Mouse (Mus musculus): ENCODE measurements around the gene Maff. TPM values are rescaled to one million over a fixed set of nuclear protein-coding genes. Genes with fewer than 3 reads are reported as not detected.

Gene Maff
- polyA plus RNA-seq, 1 experiment: 0.55 TPM

DNA sequence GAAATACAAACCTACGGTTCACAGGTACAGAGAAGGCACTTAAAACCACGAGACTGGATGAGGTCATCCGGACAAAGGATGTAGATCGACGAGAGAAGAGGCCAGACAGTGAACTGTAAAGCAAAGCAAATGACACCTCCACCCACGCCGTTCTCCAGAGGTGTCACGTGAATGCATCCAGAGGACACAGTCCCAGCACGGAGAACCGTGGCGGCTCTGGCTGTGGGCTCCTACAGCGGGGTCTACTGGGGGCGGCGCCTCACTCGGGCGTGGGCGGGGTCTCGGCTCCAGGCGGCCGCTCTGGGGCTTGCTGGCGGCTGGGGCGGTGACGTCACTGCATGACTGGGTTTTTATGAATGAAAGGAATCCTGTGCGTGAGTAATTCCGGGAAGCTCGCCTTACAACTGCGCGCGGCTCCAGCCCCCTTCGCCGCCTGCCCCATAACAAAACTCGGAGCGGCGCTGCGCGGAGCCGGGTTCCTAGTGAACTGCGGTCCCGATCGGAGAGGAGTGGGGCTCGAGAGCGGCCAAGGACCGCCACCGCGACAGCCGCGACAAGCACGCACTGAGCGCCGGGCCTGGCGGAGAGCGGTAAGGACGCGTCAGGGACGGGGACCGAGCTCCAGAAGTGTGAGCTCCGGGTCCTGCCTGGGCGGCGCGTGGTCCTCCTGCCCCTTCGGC is 884 bp downstream of the Maff start:
- peaks cover 21% of the 10 kb centered on the region for H3K4me1 ChIP-seq (ENCODE audit: control insufficient read depth)
- H3K4me3 ChIP-seq (replicated peaks): peak overlapping the region; percentile 71
- no peak for TF ChIP-seq TAL1 (IDR thresholded peaks at IDR 0.05; ENCODE audit: low read length)
- H3K27me3 ChIP-seq (ENCODE audit: control insufficient read depth): peaks cover 47% of the 10 kb centered on the region
- no peaks in the 10 kb centered on the region for H3K36me3 ChIP-seq (ENCODE audit: control insufficient read depth)
- no peaks in the 10 kb centered on the region for H3K9me3 ChIP-seq (ENCODE audit: control insufficient read depth, low read length)

GRCm38 (mm10) chr15:79347845-79348506 is 1.6 kb downstream of the Maff start:
- TF ChIP-seq GATA1 (IDR thresholded peaks at IDR 0.05; ENCODE audit: low read length): no peak
- TF ChIP-seq TAL1 (IDR thresholded peaks at IDR 0.05; ENCODE audit: low read length): no peak
- peak overlapping the region; percentile 71 for H3K4me3 ChIP-seq (replicated peaks)
- no peaks in the 10 kb centered on the region for H3K36me3 ChIP-seq (ENCODE audit: control insufficient read depth)
- H3K4me1 ChIP-seq (ENCODE audit: control insufficient read depth): peaks cover 21% of the 10 kb centered on the region
- H3K9me3 ChIP-seq (ENCODE audit: control insufficient read depth, low read length): no peaks in the 10 kb centered on the region
- peaks cover 47% of the 10 kb centered on the region for H3K27me3 ChIP-seq (ENCODE audit: control insufficient read depth)

DNA sequence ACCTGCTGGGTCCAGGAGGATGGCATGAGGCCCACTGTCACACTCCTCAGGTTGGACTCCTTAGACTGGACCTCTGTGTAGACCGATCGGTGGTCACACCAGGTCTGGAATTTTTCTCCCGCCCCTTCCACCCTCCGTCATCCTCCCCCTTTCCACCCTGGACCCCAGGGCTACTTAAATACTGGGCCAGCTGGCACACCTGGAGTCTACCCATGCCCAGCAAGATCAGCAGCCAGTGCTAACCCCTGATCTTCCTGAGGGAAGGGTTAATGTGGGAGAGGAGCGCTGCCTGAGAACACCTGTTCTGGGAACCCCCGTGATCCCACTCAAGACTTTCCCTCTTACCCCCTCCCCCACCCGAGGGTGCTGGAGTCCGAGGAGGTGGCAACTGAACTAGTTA is 2.2 kb downstream of the Maff start:
- Histone ChIP-seq H3K4me3 (replicated peaks) (peak overlapping the region; percentile 71), H3K4me1 (ENCODE audit: control insufficient read depth) (peaks cover 21% of the 10 kb centered on the region), H3K27me3 (ENCODE audit: control insufficient read depth) (peaks cover 47% of the 10 kb centered on the region)

GRCm38 (mm10) chr15:79350866-79351265 is 4.4 kb downstream of the Maff start:
- H3K4me1 ChIP-seq (ENCODE audit: control insufficient read depth): peaks cover 21% of the 10 kb centered on the region
- TF ChIP-seq TAL1 (IDR thresholded peaks at IDR 0.05; ENCODE audit: low read length) (no peak), GATA1 (IDR thresholded peaks at IDR 0.05; ENCODE audit: low read length) (no peak)
- no peak overlapping the region for H3K4me3 ChIP-seq (replicated peaks)

More for the DNA sequence above, 2.2 kb downstream of the Maff start:
- Histone ChIP-seq H3K36me3 (ENCODE audit: control insufficient read depth) (no peaks in the 10 kb centered on the region), H3K9me3 (ENCODE audit: control insufficient read depth, low read length) (no peaks in the 10 kb centered on the region)
- TF ChIP-seq GATA1 (IDR thresholded peaks at IDR 0.05; ENCODE audit: low read length) (no peak), TAL1 (IDR thresholded peaks at IDR 0.05; ENCODE audit: low read length) (no peak)

GRCm38 (mm10) chr15:79351331-79351767 is 4.9 kb downstream of the Maff start:
- Histone ChIP-seq H3K4me1 (ENCODE audit: control insufficient read depth) (peaks cover 21% of the 10 kb centered on the region), H3K4me3 (replicated peaks) (no peak overlapping the region), H3K9me3 (ENCODE audit: control insufficient read depth, low read length) (no peaks in the 10 kb centered on the region), H3K27me3 (ENCODE audit: control insufficient read depth) (peaks cover 47% of the 10 kb centered on the region), H3K36me3 (ENCODE audit: control insufficient read depth) (no peaks in the 10 kb centered on the region)
- TF ChIP-seq GATA1 (IDR thresholded peaks at IDR 0.05; ENCODE audit: low read length) (no peak), TAL1 (IDR thresholded peaks at IDR 0.05; ENCODE audit: low read length) (no peak)

More at GRCm38 (mm10) chr15:79350866-79351265, 4.4 kb downstream of the Maff start:
- Histone ChIP-seq H3K27me3 (ENCODE audit: control insufficient read depth) (peaks cover 47% of the 10 kb centered on the region), H3K9me3 (ENCODE audit: control insufficient read depth, low read length) (no peaks in the 10 kb centered on the region), H3K36me3 (ENCODE audit: control insufficient read depth) (no peaks in the 10 kb centered on the region)

DNA sequence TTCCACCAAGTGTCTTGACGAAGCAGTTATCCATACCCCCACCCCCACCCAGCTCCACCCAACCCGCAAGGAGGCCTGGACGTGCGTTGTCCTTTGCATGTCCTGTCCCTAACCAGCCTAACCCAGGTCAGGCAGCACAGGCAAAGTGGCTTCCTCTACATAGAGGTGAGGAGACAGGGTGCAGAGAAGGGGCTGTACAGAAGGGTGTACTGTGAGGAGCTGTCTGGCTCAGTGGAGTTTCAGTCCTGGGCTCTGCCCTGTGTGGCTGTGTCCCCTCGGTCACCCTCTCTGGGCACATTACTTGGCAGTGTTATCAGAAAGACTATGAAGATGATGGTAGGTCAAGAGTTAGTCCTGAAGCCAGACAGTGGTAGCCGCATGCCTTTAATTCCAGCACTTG is 6.1 kb downstream of the Maff start:
- Histone ChIP-seq H3K4me3 (replicated peaks) (no peak overlapping the region), H3K4me1 (ENCODE audit: control insufficient read depth) (peaks cover 20% of the 10 kb centered on the region), H3K27me3 (ENCODE audit: control insufficient read depth) (peaks cover 47% of the 10 kb centered on the region), H3K9me3 (ENCODE audit: control insufficient read depth, low read length) (no peaks in the 10 kb centered on the region), H3K36me3 (ENCODE audit: control insufficient read depth) (no peaks in the 10 kb centered on the region)
- TF ChIP-seq TAL1 (IDR thresholded peaks at IDR 0.05; ENCODE audit: low read length) (no peak), GATA1 (IDR thresholded peaks at IDR 0.05; ENCODE audit: low read length) (no peak)

- H3K27me3 ChIP-seq (ENCODE audit: control insufficient read depth): peaks cover 45% of the 10 kb centered on the region
- H3K4me1 ChIP-seq (ENCODE audit: control insufficient read depth): peaks cover 8% of the 10 kb centered on the region
- H3K9me3 ChIP-seq (ENCODE audit: control insufficient read depth, low read length): no peaks in the 10 kb centered on the region
- no peaks in the 10 kb centered on the region for H3K36me3 ChIP-seq (ENCODE audit: control insufficient read depth)
- no peak for TF ChIP-seq TAL1 (IDR thresholded peaks at IDR 0.05; ENCODE audit: low read length)
- no peak for TF ChIP-seq GATA1 (IDR thresholded peaks at IDR 0.05; ENCODE audit: low read length)
- H3K4me3 ChIP-seq (replicated peaks): no peak overlapping the region
These were observed 7.4 kb downstream of the Maff start for GRCm38 (mm10) chr15:79353690-79354305.

DNA sequence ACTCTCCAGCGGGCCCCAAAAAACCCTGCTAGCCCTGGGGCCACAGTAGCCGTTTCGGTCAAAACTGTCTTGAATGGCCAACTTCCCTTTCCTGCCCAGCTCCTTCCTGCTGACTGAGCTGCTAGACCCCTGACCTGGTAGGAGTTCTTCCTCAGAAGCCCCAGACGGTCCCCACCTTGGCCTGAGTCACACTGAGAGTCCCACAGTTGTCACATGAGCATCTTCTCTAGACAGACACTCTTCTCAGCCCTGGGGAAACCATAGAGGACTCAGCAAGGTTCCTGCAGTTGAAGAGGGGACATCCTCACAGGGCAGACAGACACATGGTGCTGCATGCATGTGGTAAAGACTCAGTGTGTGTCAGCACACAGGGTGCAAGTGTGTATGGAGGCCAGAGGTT is 8.2 kb downstream of the Maff start:
- H3K36me3 ChIP-seq (ENCODE audit: control insufficient read depth): no peaks in the 10 kb centered on the region
- peaks cover 40% of the 10 kb centered on the region for H3K27me3 ChIP-seq (ENCODE audit: control insufficient read depth)
- peaks cover 7% of the 10 kb centered on the region for H3K4me1 ChIP-seq (ENCODE audit: control insufficient read depth)
- no peaks in the 10 kb centered on the region for H3K9me3 ChIP-seq (ENCODE audit: control insufficient read depth, low read length)
- no peak overlapping the region for H3K4me3 ChIP-seq (replicated peaks)
- TF ChIP-seq TAL1 (IDR thresholded peaks at IDR 0.05; ENCODE audit: low read length): no peak
- no peak for TF ChIP-seq GATA1 (IDR thresholded peaks at IDR 0.05; ENCODE audit: low read length)

- no peak overlapping the region for H3K4me3 ChIP-seq (replicated peaks)
- H3K27me3 ChIP-seq (ENCODE audit: control insufficient read depth): peaks cover 31% of the 10 kb centered on the region
- H3K4me1 ChIP-seq (ENCODE audit: control insufficient read depth): peaks cover 7% of the 10 kb centered on the region
- no peak for TF ChIP-seq TAL1 (IDR thresholded peaks at IDR 0.05; ENCODE audit: low read length)
- no peak for TF ChIP-seq GATA1 (IDR thresholded peaks at IDR 0.05; ENCODE audit: low read length)
- H3K9me3 ChIP-seq (ENCODE audit: control insufficient read depth, low read length): no peaks in the 10 kb centered on the region
- no peaks in the 10 kb centered on the region; the same call in 1 of the 2 replicates for H3K36me3 ChIP-seq (ENCODE audit: control insufficient read depth)
These were observed 10.1 kb downstream of the Maff start for GRCm38 (mm10) chr15:79356481-79356880.
